In the genomic region with DNA sequence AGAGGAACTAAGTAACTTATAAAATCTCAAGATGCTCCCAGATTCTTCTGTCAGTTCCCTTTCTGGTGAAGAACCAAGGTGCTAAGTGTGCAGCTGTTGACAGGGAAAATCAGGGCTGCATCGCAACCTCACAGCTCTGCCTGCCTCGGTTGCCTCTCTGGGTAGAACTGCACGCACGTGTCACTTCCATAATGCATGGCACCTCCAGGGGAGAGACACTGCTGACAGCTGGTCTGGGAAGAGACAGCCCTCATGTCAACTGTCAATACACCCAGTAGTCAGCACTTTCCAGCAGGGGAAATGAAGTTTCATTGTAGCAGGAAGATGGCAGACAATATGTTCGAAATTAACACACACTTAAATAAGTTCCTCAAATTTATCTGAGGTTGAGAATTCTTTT, we compare ENCODE assay signal across 16 mouse cellular contexts.
"Had no signal": no experiment of that assay in that cellular context is flagged by ENCODE, and none has a peak within 500 bp of the region (broad histone marks: within the 10 kb centered on the region; RNA-seq: fewer than 3 reads in every experiment).

No protein-coding gene starts in this region.

- H3K4me1 ChIP-seq: limb, embryonic 13.5 days; liver, embryonic 13.5 days had no signal

- H3K9me3 ChIP-seq: limb, embryonic 10.5 days; limb, embryonic 13.5 days; liver, embryonic 13.5 days; midbrain, embryonic 12.5 days; midbrain, embryonic 15.5 days had no signal

- H3K27me3 ChIP-seq: limb, embryonic 13.5 days; liver, embryonic 13.5 days; midbrain, embryonic 15.5 days had no signal

- H3K36me3 ChIP-seq: limb, embryonic 10.5 days; limb, embryonic 13.5 days; liver, embryonic 13.5 days; midbrain, embryonic 12.5 days; midbrain, embryonic 15.5 days had no signal

- ATAC-seq: lung, postnatal 0 days; midbrain, embryonic 15.5 days had no signal

- H3K4me2 ChIP-seq: limb, embryonic 13.5 days; liver, embryonic 13.5 days; lung, embryonic 14.5 days; midbrain, embryonic 12.5 days; midbrain, embryonic 15.5 days had no signal

- H3K9ac ChIP-seq: limb, embryonic 13.5 days; liver, embryonic 13.5 days; lung, embryonic 14.5 days; midbrain, embryonic 12.5 days; midbrain, embryonic 15.5 days had no signal

- H3K27ac ChIP-seq: limb, embryonic 10.5 days; limb, embryonic 13.5 days; liver, embryonic 13.5 days; midbrain, embryonic 12.5 days; midbrain, embryonic 15.5 days had no signal

- DNase-seq: kidney, adult 18-20 months; kidney, adult 9 months; kidney, postnatal 14 days; kidney, postnatal 4 days; liver; liver, embryonic 13.5 days; lung, embryonic 14.5 days; thymus, adult 2 months; thymus, postnatal 14 days; thymus, postnatal 4 days had no signal

- H3K4me3 ChIP-seq: limb, embryonic 10.5 days; limb, embryonic 13.5 days; liver, embryonic 13.5 days; midbrain, embryonic 12.5 days; midbrain, embryonic 15.5 days; myocyte had no signal
